Mouse (Mus musculus): ENCODE results near the gene Paqr6. TPM values are rescaled to one million over a fixed set of nuclear protein-coding genes. Genes with fewer than 3 reads are reported as not detected.
"Not testable (repeated sequence)": the region's sequence is repeated elsewhere in the genome, so short reads cannot be mapped to it uniquely, and the experiment has no call there.

Gene Paqr6
- polyA plus RNA-seq, 1 experiment, result not detected

- no peaks in the 10 kb centered on the region for H3K4me1 ChIP-seq (ENCODE audit: control insufficient read depth, insufficient read depth, low read length)
- no peak for TF ChIP-seq CTCF (IDR thresholded peaks at IDR 0.05; ENCODE audit: low read depth, low read length)
- TF ChIP-seq POLR2A (IDR thresholded peaks at IDR 0.05; ENCODE audit: borderline replicate concordance, low read depth, low read length), result no peak
- no peak overlapping the region for H3K27ac ChIP-seq (ENCODE audit: insufficient read depth, low read depth, low read length)
- no peak overlapping the region for H3K4me3 ChIP-seq (ENCODE audit: insufficient read depth, low read length)
Measured at GRCm38 (mm10) chr3:88361612-88362313, 2.6 kb upstream of the Paqr6 start.

DNA sequence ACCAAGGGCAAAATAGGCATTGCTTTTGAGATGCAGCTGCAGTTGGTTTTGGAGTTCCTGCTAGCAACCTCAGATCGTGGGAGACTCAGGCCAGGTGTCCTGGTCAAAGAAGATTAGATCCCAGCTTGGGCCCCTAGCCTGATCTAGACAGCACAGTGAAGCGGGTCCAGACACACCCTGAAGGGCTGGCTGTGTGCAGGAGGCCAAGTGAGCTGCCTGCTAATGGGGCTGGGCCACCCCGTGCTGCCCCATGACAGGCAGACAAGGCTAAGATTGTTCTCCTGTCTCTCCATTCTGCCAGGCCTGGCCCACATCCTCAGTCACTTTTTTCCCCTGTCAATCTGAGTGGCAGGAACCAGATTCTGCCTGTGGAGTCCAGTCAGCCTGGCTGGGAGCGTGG lies 684 bp upstream of the Paqr6 start:
- Histone ChIP-seq H3K4me3 (ENCODE audit: insufficient read depth, low read length) (no peak overlapping the region), H3K27ac (ENCODE audit: insufficient read depth, low read depth, low read length) (no peak overlapping the region), H3K4me1 (ENCODE audit: control insufficient read depth, insufficient read depth, low read length) (no peaks in the 10 kb centered on the region)
- no peak for TF ChIP-seq CTCF (IDR thresholded peaks at IDR 0.05; ENCODE audit: low read depth, low read length)
- no peak for TF ChIP-seq POLR2A (IDR thresholded peaks at IDR 0.05; ENCODE audit: borderline replicate concordance, low read depth, low read length)

- TF ChIP-seq POLR2A (IDR thresholded peaks at IDR 0.05; ENCODE audit: borderline replicate concordance, low read depth, low read length) (no peak), CTCF (IDR thresholded peaks at IDR 0.05; ENCODE audit: low read depth, low read length) (no peak)
- Histone ChIP-seq H3K4me3 (ENCODE audit: insufficient read depth, low read length) (no peak overlapping the region), H3K27ac (ENCODE audit: insufficient read depth, low read depth, low read length) (no peak overlapping the region), H3K4me1 (ENCODE audit: control insufficient read depth, insufficient read depth, low read length) (no peaks in the 10 kb centered on the region)
Measured at GRCm38 (mm10) chr3:88365705-88366361, 1.4 kb downstream of the Paqr6 start.

GRCm38 (mm10) chr3:88366830-88367428 lies 2.5 kb downstream of the Paqr6 start:
- H3K4me1 ChIP-seq (ENCODE audit: control insufficient read depth, insufficient read depth, low read length); H3K4me3 ChIP-seq (ENCODE audit: insufficient read depth, low read length); H3K27ac ChIP-seq (ENCODE audit: insufficient read depth, low read depth, low read length): not testable (repeated sequence)

DNA sequence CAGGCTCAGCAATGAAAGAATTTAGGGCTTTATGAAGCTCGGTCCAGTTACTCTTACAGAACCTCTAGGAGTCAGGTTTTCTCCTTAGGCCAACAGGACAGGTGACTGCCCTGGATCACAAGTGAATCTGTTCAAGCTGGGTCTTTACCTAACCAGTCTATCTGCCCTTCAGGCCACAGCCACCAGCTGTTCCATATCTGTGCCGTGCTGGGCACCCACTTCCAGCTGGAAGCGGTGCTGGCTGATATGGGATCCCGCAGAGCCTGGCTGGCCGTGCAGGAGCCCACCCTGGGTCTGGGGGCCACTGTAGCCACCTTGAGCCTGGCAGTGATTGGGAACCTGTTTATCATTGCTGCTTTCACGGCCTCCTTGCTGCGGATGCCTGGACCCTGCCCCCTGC lies 3.1 kb downstream of the Paqr6 start:
- not testable (repeated sequence) for H3K4me3 ChIP-seq (ENCODE audit: insufficient read depth, low read length); H3K27ac ChIP-seq (ENCODE audit: insufficient read depth, low read depth, low read length); H3K4me1 ChIP-seq (ENCODE audit: control insufficient read depth, insufficient read depth, low read length)

GRCm38 (mm10) chr3:88368511-88368910 lies 4.1 kb downstream of the Paqr6 start:
- not testable (repeated sequence) for H3K27ac ChIP-seq (ENCODE audit: insufficient read depth, low read depth, low read length); H3K4me1 ChIP-seq (ENCODE audit: control insufficient read depth, insufficient read depth, low read length); H3K4me3 ChIP-seq (ENCODE audit: insufficient read depth, low read length)

GRCm38 (mm10) chr3:88372643-88373042 lies 8.3 kb downstream of the Paqr6 start, which contains the start of gene Bglap3:
Bglap3 (minus strand) TSS chr3:88372743.
- not testable (repeated sequence) for H3K4me3 ChIP-seq (ENCODE audit: insufficient read depth, low read length); H3K4me1 ChIP-seq (ENCODE audit: control insufficient read depth, insufficient read depth, low read length); H3K27ac ChIP-seq (ENCODE audit: insufficient read depth, low read depth, low read length)

DNA sequence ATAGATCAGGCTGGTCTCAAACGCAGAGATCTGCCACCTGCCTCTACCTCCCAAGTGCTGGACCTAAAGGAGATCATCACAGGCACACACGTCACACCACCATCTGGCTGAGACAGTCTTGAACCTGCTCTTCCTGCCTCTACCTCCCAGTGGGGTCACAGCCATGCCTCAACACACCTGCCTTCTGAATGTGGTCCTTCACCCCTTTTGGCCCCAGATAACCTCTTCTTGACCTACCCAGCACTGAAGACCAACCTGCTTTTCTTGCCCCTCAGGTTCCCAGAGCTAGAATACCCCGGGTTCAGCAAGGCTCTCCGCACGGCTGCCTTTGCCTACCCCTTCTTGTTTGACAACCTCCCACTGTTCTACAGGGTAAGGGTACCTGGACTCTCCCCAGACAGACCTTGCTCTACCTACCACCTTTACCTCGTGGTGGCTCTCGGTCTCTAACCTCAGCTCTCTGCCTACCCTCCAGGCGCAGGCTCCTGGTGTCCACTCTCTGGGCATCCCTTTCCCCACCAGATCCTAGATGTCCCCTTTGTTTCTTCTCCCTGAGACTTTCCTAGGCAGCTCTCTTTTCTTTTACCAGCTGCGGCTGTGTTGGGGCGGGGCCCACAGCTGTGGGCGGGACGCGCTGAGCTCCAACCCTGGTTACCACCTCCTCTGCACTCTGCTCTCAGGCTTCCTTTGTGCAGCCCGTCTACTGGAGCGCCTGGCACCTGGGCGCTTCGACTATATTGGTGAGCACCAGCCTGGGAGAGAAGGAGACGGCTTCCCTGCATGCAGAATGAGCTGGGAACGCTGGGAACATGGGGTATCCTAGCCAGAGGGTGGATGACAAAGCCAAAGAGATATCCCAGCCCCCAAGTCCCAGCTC lies 11.6 kb downstream of the Paqr6 start:
- not testable (repeated sequence) for H3K4me1 ChIP-seq (ENCODE audit: control insufficient read depth, insufficient read depth, low read length); H3K4me3 ChIP-seq (ENCODE audit: insufficient read depth, low read length); H3K27ac ChIP-seq (ENCODE audit: insufficient read depth, low read depth, low read length)

DNA sequence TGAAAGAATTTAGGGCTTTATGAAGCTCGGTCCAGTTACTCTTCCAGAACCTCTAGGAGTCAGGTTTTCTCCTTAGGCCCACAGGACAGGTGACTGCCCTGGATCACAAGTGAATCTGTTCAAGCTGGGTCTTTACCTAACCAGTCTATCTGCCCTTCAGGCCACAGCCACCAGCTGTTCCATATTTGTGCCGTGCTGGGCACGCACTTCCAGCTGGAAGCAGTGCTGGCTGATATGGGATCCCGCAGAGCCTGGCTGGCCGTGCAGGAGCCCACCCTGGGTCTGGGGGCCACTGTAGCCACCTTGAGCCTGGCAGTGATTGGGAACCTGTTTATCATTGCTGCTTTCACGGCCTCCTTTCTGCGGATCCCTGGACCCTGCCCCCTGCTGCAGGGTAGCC lies 12.3 kb downstream of the Paqr6 start:
- H3K4me1 ChIP-seq (ENCODE audit: control insufficient read depth, insufficient read depth, low read length); H3K27ac ChIP-seq (ENCODE audit: insufficient read depth, low read depth, low read length); H3K4me3 ChIP-seq (ENCODE audit: insufficient read depth, low read length): not testable (repeated sequence)

- H3K4me1 ChIP-seq (ENCODE audit: control insufficient read depth, insufficient read depth, low read length); H3K4me3 ChIP-seq (ENCODE audit: insufficient read depth, low read length); H3K27ac ChIP-seq (ENCODE audit: insufficient read depth, low read depth, low read length): not testable (repeated sequence)
Measured at GRCm38 (mm10) chr3:88378599-88378998, 14.2 kb downstream of the Paqr6 start, which contains the start of gene Bglap2. Bglap2 (minus strand) TSS chr3:88378699.

DNA sequence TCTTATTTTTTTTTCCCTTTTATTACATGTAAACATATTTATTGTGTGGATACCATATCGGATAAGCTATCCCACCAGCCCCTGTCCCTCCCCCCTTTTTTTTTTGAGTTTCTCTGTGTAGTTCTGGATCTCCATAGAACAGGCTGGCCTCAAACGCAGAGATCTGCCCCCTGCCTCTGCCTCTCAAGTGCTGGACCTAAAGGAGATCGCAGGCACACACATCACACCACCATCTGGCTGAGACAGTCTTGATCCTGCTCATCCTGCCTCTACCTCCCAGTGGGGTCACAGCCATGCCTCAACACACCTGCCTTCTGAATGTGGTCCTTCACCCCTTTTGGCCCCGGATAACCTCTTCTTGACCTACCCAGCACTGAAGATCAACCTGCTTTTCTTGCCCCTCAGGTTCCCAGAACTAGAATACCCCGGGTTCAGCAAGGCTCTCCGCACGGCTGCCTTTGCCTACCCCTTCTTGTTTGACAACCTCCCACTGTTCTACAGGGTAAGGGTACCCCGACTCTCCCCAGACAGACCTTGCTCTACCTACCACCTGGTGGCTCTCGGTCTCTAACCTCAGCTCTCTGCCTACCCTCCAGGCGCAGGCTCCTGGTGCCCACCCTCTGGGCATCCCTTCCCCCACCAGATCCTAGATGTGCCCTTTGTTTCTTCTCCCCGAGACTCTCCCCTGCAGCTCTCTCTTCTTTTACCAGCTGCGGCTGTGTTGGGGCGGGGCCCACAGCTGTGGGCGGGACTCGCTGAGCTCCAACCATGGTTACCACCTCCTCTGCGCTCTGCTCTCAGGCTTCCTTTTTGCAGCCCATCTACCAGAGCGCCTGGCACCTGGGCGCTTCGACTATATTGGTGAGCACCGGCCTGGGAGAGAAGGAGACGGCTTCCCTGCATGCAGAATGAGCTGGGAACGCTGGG lies 17.3 kb downstream of the Paqr6 start:
- H3K4me1 ChIP-seq (ENCODE audit: control insufficient read depth, insufficient read depth, low read length); H3K27ac ChIP-seq (ENCODE audit: insufficient read depth, low read depth, low read length); H3K4me3 ChIP-seq (ENCODE audit: insufficient read depth, low read length): not testable (repeated sequence)

GRCm38 (mm10) chr3:88382383-88382782 lies 18.0 kb downstream of the Paqr6 start:
- not testable (repeated sequence) for H3K4me3 ChIP-seq (ENCODE audit: insufficient read depth, low read length); H3K4me1 ChIP-seq (ENCODE audit: control insufficient read depth, insufficient read depth, low read length); H3K27ac ChIP-seq (ENCODE audit: insufficient read depth, low read depth, low read length)

Data from bone marrow macrophage, adult 2 months (primary cell).